Mouse (Mus musculus) right cerebral cortex, postnatal 36 days (tissue): ENCODE measurements around the gene Psg20.
"Not testable (repeated sequence)": the region's sequence is repeated elsewhere in the genome, so short reads cannot be mapped to it uniquely, and the experiment has no call there.

Source experiments
- DNase-seq, 2 experiments: peaks; one replicate each; pipeline ENCODE4 v3.0.0; 2022; ENCODE audit warnings: low spot score in 2 of 2, mixed read lengths in 1 of 2

Gene Psg20

GRCm38 (mm10) chr7:18686085-18686484 is at the start of gene Psg20:
Psg20 (minus strand) TSS chr7:18686185.
- no peak for DNase-seq

DNA sequence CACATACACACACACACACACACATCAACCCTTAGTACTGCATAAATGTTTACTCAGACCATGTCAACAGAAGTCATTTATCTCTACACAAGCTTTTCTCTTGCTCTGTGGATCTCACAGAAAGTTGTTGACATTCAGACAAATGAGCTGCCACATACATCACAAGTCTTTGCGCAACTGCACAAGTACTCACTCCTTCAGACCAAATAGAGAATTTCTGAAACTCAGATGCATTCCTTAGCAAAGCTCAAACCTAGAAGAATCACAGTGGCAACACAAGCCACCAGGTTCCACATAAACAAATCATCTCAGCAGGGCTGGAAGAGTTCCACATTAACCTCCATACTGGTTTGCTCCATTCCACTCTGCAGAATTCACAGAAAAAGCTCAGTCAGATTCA is 48.5 kb upstream of the Psg20 start:
- no peak for DNase-seq

DNA sequence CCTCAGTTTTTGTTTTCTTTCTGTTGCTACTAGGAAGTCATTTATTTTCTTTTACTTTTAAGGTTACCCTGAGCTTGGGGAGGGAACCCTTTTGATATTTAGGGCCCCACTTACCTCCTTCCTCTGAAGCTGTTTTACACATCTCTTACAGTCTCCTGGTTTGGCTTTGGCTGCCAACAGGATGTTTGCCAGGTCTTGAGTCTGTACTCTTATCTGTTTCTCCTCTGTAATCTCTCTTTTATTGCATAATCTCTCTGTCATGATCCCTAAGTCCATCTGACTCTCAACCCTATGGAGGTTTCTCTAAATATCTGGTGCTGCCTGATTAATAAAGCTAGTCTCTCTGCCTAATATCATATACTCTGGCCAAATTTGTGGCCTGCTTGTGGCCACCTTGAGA is 47.1 kb upstream of the Psg20 start:
- DNase-seq: no peak

- DNase-seq: no peak
These were observed 42.4 kb upstream of the Psg20 start for GRCm38 (mm10) chr7:18728391-18728790.

GRCm38 (mm10) chr7:18725931-18726330 is 39.9 kb upstream of the Psg20 start:
- not testable (repeated sequence) for DNase-seq

- DNase-seq: no peak
These were observed 38.0 kb upstream of the Psg20 start for GRCm38 (mm10) chr7:18724001-18724400.

- DNase-seq: no peak
These were observed 31.8 kb upstream of the Psg20 start, which contains the start of gene Psg22 for GRCm38 (mm10) chr7:18717790-18718189. Psg22 (plus strand) TSS chr7:18718090.

DNA sequence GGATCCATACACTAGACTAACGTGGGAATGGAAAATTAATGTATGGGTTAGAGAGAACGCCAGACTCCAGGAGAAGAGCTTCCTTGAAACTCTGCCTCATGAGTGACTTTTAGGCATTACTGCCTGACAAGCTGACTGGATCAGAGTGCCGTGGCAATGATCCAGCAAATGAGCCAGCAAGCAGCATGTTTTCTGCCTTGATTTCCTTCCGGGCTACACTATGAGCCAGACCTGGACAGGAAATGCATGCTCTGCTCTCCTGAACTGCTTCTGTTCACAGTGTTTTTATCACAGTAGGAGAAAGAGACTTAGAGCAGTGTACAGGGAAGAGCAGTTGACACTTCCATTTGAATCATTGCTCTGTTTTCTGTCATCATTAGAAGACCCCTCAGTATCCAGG is 29.6 kb upstream of the Psg20 start:
- DNase-seq: no peak

DNA sequence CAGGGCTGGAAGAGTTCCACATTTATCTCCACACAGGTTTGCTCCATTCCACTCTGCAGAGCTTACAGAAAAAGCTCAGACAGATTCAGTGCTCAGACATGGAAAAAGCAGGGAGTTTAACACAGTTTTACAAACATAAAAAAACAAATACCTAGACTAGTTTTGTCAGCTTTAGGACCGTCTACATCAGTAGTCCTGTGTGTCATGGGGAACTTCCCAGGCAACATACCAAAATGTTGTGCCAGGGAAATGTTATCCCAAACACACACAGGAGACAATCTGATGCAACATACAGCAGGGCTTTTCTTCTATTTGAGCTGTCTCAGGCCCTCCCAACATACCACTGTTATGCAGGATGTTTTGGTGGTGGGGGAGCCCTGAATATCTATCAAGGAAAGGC is 24.9 kb upstream of the Psg20 start:
- no peak for DNase-seq

DNA sequence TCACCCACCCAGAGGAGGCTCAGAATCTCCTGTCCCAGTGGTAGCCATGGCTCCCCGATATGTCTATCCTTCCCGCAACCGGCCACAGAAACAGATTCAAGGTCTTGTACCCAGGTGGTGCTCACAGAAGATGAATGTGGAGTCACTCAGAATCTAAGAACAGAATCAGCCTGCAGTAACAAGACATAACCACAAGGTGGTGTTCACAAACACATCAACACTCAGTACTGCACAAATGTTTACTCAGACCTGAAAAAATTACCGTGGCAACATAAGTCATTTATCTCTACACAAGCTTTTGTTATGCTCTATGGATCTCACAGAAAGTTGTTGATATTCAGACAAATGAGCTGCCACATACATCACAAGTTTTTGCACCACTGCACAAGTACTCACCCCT is 24.3 kb upstream of the Psg20 start:
- not testable (repeated sequence) for DNase-seq

- DNase-seq: no peak
These were observed 399 bp downstream of the Psg20 start for GRCm38 (mm10) chr7:18685586-18685985.

DNA sequence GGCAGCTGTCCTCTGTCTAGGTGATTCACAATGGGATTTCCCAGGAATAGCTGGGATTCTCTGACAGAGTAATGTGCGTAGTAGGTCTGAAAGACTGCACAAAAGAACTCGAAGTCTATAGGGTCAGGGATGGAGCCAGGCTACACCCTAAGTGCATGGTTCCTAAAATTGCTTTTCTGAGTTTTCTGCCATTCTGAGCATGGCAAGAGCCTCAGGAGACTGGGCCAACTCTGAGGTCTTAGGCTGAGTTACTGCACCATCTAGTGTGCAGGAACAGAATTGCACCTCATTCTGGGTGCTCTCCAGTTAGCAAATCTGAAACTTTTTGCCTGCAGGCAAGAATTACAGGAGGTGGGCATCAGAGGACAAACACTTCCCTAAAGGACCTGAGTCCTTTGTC is 6.2 kb downstream of the Psg20 start:
- DNase-seq: no peak

DNA sequence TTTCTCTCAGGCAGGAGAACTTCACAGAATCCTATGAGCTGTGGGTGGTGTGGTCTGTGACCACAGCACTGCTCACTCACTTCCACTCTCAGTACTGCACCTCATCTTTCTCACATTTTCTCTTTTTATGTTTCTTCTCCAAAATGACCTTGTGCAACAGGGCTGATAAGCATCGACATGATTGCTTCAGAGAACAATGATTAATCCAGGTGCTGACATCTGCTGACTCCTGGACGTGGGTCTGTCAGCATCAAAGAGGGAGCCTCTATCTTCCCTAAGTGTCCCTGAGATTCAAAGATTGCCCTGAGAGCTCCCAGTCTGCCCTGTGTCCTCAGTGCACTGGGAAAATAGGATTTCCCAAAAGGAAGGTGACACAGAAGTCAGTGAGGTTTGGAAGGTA is 29.4 kb downstream of the Psg20 start, which contains the start of gene Psg21:
Gene Psg21, minus strand, starts transcription at position 101 of the 400 bp plus-strand sequence.
- DNase-seq: not testable (repeated sequence)

- not testable (repeated sequence) for DNase-seq
These were observed 59.1 kb downstream of the Psg20 start for GRCm38 (mm10) chr7:18626921-18627320.
